Mouse (Mus musculus) hematopoietic stem cell, adult 5-6 weeks (primary cell): ENCODE results near the gene Clec2e. TPM values are rescaled to one million over a fixed set of nuclear protein-coding genes. Genes with fewer than 3 reads are reported as not detected.

ENCODE experiments used
- ATAC-seq, 2 experiments: fragments of 125-278 bp in 1 of 2; replicated peaks in 1 of 2; 2 replicates each; pipeline ENCODE4 v1.8.0; 2016 to 2017; ENCODE audit warnings: inconsistent platforms in 2 of 2, mild to moderate bottlenecking in 2 of 2, moderate number of reproducible peaks in 2 of 2, low read depth in 1 of 2, moderate TSS enrichment in 1 of 2; ENCODE audit not compliant: low FRiP score in 2 of 2, poor library complexity in 2 of 2, severe bottlenecking in 2 of 2, insufficient read depth in 1 of 2, low TSS enrichment in 1 of 2
- total RNA-seq: library from RNA; stranded (forward); fragments of 172-1452, 232-1000 nt; gene quantifications from 2 replicates; pipeline ENCODE4 v1.2.3, GENCODE M21; 2017

The Clec2e gene
- total RNA-seq, 1 experiment from 2014 or later: not detected

DNA sequence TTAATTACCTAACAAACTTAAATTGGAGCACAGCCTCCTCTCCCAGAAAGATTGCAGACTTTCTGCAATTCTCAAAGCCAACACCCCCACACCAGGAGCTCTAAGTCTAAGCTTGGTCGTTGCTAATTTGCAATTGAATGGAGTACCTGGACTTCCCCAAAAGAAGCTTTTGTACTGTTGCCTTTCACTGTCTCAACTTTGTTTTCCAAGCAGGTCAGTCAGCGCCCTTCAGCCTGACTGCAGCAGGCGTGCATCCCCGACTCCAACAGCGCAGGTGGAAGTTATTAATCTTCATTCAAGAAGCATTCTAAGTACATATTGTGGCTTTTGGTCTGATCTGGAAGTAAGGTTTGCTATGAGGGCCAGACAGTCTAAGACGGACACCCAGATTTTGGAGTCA, 15.6 kb downstream of the Clec2e start:
- ATAC-seq: no peak

DNA sequence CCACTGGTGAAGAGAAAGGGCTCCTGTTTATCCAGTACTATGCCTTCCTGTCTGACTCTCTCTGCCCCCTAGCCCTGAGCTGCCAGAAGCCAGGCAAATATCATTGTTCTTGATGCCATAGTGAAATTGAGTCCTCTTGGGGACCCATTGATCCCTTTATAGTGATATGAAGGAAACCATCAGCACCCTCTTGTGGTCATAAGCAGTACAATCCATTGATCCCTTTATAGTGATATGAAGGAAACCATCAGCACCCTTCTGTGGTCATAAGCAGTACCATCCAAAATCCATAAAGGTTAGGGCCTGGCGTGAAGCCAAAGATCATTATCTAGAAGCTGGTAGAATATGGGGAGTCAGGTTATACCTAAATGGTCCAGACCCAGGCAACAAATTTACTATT, 33.7 kb downstream of the Clec2e start:
- ATAC-seq: peak; percentile 84 to 86

DNA sequence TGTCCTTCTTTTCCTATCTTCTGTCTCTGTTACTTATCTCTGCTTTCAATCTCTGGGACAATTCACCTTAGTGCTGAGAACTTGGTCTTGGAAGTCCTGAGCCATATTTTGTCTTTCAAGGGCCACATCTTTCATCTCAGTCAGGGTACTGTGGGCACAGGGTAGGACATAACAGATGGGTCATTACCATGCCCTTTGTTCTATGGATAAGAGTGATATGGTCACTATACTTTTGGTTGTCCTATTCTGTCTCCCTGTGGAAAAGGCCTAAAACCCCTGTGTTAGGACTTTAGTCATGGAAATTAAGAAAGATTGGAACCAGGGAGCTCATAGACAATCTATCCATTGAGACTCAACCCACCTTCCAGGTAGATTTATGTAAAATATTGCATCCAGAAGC, 34.2 kb downstream of the Clec2e start:
- no peak for ATAC-seq

DNA sequence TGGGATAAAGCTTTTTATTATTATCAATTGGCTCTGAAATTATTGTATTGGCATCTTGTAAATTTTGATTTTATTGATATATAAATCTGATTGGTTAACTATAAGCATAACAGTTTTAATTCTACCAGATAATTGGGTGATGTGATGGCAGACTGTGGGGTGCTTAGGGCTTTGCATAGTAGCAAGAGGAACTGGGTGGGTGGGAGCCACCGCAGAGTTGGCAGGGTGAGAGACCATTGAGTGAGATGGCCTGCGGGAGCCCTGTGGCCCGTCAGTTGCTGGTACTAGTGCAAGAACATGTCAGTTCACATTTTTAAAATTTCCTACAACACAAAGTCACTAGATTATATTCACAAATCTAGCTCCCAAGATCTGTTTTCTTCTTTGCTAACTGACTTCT, 34.9 kb downstream of the Clec2e start:
- ATAC-seq: peak in 1 of 2 experiments; percentile 53; a peak in 1 of 4 replicates

DNA sequence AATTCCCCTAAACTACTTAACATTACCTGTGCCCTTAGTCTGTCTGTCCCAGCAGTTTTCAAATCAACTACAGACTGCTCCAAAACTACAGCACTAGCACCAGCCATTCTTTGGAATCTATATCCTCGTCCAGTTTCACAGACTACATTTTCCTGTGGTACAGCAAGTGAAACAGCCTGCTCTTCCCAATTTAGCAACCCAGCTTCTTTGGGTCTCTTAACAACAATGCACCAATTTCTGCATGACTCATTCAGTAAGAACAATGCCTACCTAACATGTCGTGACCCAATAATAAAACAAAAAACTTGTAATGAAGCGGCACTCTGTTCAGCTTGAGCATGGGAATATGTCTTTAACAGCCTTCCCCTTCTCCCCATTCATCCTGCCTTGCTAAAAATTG, 35.3 kb downstream of the Clec2e start:
- no peak for ATAC-seq

DNA sequence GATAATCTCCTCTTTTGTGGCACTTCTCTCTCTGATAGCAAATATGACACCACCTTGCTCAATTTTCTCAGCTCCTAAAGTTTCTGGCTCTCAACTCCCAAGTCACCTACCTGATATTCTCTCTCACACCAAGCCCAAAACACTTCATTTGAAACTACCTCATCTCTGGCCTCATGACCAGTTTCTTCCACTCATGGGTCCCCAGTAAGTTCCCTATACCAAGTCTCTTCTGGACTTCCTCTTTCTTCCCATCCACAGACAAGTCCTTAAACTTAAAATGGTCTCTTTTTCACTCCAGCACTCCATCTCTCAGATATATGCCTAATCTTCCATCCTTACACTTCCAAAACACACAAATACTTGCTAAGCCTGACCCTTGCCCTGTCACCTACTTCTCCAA, 42.7 kb downstream of the Clec2e start:
- ATAC-seq: peak; percentile 78 to 81; a peak in 3 of 4 replicates

DNA sequence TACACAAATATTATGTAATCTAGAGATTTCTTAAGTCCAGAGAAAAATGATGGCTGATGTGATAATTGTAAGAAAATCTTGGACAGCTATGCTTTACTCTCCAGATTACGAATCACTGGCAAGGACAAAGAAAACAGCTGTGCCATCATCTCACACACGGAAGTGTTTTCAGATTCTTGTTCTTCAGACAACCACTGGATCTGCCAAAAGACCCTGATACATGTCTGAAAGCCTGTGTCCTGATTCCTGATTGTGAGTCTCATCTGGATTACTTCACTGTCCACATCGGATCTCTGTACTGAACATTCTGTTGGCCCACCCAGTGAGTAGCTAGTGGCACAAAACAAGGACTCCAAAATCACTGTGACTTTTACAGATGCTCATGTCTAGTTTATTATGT, 44.5 kb downstream of the Clec2e start:
- no peak for ATAC-seq

DNA sequence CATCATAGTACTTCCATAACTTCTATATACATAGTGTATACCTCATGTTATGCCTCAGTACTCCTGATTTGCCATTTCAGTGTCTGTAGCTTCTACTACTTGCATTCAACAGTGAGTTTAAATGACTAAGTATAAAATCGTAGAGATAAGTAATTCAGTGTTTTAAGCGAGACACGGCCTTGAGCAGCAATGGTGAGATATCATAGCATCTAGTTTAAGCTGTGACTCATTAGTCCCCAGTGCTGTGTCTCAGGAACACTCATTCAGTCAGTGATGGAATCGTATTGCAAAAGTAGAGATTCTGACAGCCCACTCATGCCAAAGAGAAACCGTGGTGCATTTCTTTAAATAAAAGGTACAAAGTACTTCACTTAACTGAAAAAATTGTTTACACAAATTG, 49.0 kb downstream of the Clec2e start:
- no peak for ATAC-seq

DNA sequence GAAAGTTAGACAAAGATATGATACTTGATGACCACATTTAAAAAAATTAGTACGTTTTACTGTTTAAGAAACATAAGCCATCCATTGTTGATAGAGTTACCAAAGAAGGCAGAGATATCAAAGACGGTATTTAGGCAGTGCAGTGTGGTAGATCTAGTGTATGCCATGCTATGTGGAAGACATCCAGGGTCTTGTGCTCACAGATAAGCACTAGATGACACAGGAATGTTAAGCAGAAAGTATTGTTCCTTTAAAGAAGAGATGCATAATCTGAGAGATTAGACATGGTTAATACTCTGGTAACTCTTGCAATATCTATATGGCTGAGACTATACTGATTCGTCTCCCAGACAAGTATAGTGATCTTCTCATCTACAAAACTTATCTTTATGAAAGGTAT, 49.6 kb downstream of the Clec2e start:
- no peak for ATAC-seq

DNA sequence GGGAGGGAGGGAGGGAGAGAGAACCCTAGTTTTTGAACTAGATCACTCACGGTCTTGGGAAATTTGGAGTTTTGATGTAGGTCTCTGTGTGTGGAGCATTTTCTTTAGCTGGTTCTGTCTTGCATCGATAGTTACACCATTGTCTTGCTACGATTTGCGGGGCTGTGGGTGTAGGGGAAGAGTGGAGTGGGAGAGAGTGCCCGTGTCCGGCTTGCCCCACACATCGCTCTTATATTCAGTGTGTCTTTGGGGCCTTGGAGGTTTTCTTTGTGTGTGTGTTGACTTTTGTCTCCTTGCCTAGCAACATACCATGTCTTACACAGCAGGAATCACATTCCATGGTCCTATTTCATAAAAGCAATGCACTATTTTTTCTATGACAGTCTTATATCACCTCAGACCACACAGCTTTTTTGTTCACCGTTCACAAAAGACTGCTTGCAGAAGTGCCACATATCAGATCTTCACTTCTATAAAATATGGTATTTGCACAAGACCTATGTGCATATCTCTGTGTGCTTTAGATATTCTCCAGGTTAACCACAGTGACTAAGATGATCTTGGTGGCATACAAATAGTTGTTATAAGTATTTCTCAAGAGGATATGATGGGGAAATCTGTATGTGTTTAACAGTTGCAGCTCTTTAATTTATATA, 51.0 kb downstream of the Clec2e start:
- ATAC-seq: peak; percentile 17 to 49; a peak in 2 of 4 replicates

DNA sequence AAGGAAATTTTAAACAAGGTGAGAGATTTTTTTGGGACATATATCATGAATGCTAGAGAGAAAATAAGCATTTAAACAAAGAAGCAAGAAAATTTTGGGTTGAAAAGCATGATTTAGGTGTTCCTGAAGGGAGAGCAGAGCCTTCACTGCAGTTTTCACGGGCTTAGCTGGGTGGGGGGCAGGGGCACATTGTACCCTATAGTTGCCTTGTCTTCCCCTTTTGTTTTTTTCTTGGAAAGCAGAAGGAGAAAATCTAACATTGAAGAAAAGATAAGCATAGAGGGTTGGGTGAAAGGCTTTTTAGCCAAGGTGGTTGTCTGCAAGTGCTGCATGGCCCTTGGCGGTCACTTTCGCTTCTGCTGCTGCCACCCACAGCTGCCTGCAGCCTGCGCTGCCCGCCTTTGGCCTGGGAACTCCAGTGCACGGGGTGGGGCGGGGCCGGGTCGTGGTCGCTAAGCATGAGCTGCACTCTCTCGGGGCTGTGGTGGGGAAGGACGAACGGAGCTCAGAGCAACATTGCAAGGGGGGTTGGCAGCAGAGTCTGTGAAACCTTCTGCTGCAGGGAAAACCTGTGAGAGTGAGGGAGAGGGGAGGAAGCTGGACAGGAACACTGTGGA, 51.7 kb downstream of the Clec2e start:
- ATAC-seq: peak; percentile 93 to 95

DNA sequence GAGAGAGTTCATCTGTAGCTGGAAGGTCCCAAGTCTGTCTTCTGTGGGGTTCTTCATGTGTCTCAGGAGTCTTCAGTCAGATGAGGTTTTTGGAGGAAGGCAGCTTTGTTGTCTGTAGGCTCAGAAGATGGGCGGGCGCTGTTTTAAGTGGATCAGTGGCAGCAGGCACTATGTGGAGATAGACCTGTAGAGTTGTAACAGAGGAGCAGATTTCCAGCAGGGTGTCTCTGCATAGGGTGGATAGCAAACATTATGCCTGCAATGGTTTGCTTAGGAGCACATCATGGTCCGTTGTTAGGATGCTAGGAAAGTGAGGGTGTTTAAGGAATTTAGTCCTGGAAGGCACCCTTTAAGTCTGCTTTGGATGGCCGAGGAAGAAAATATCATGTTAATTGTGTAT, 52.3 kb downstream of the Clec2e start:
- ATAC-seq: no peak

DNA sequence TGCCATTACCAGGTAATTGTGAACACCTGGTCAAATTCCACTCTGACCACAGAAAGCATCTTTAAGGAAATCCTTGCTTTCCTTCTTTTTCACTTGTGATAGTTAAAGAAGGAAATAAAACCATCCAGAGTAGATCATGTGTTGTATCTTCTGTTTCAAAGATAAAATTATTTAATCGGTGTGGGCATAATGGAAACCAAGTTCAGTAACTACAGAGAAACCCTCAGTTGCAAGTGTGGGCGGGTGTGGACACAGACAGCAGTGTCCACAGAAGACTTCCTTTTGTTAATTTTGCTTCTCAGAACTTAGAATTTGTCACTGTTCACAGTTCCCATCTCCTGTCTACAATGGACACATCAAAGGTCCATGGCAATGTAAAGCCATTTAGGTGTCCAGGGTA, 55.1 kb downstream of the Clec2e start, which contains the start of gene Klrb1f:
TSS of gene Klrb1f (plus strand) at position 301 of the 400 bp plus-strand sequence.
- no peak for ATAC-seq

DNA sequence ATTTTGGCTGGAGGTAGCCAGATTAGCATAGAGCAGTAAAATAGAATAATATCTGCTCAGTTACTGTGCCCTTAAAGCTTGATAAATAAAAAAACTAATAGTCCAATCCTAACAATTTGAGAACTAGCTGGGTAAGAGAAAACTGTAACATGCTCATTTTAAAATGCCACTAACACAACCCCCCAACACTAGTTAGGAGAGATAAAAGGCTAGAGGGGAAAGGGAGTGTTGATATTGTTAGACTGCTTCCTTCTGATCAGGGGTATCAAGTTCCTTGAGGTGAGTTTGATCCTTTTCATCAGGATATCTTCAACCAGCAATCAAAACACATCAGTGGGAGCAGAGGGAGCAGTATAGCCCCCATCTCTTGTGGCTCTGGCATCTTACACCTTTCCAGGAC, 58.2 kb downstream of the Clec2e start:
- no peak for ATAC-seq

Other genes with a start within 250 kb of the Clec2e start
- gene Clec2i, start 213.3 kb downstream of the Clec2e start, total RNA-seq: 17.0 and 22.4 TPM in 2 replicates
- gene BC035044, start 209.8 kb downstream of the Clec2e start, total RNA-seq: 109 and 150 TPM in 2 replicates
- gene Clec2g, start 166.5 kb downstream of the Clec2e start, total RNA-seq: not detected in 2 replicates
- 0.15 and 8.1 TPM in 2 replicates for gene Klrb1f, start 55.0 kb downstream of the Clec2e start, total RNA-seq
- gene Clec2d, start 79.7 kb upstream of the Clec2e start, total RNA-seq: 219 and 223 TPM in 2 replicates
- 340 and 460 TPM in 2 replicates for gene Cd69, start 174.5 kb upstream of the Clec2e start, total RNA-seq
- not detected in 2 replicates for gene 4922502D21Rik, start 230.9 kb upstream of the Clec2e start, total RNA-seq
- 85.2 and 94.1 TPM in 2 replicates for gene Clec12a, start 241.8 kb upstream of the Clec2e start, total RNA-seq